Mouse (Mus musculus): ENCODE data around the gene Tor4a. TPM values are rescaled to one million over a fixed set of nuclear protein-coding genes. Genes with fewer than 3 reads are reported as not detected.
A peak's percentile ranks its signal among the peaks of the same experiment; 100 is the strongest.

Gene Tor4a
- polyA plus RNA-seq, 1 experiment from 2014 or later = 23.0 TPM

DNA sequence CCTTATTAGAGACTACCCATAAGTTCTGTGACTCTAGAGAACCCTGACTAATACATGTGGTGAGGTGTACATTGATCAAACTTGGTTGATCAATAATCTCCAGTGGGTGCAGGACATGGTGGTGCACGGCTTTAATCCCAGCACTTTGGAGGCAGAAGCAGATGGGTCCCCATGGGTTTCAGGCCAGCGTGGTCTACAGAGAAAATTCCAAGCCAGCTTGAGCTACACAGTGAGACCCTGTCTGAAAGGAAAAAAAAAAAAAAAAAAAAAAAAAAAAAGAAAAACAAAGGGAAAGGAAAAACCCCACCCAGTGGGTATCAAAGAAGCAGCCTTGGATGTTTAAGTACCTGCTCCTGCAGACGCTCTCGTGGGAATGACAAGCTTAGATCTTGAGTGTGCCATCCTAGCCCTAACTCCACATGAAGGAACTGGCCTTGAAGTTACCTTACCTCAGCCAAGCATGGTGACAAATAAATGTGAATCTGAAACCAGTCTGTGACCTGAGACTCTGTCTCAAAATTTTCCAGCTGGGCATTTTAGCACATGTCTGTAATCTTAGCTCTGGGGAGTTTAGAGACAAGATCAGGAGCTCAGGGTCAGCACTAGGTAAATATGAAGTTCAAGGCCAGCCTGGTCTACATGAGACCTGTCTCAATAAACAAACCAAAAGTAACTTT, 45.3 kb downstream of the Tor4a start:
- H3K4me1 ChIP-seq (ENCODE audit: control insufficient read depth, insufficient read depth, low read length) = peaks cover 6% of the 10 kb centered on the region; the same call in 1 of the 2 replicates
- H3K36me3 ChIP-seq (ENCODE audit: control insufficient read depth, insufficient read depth, low read length) = no peaks in the 10 kb centered on the region
- no peak overlapping the region for H3K4me3 ChIP-seq (ENCODE audit: low read length)
- H3K27me3 ChIP-seq (replicated peaks; ENCODE audit: control insufficient read depth, insufficient read depth, low read length) = no peaks in the 10 kb centered on the region
- no peak overlapping the region for H3K27ac ChIP-seq (ENCODE audit: low read length)
- no peaks in the 10 kb centered on the region for H3K9me3 ChIP-seq (ENCODE audit: control insufficient read depth, low read length)
- WGBS = 77% methylated on average over 4 of the region's 4 CpGs
- ATAC-seq = no peak
- H3K9ac ChIP-seq (ENCODE audit: low read depth, low read length) = no peak overlapping the region
- no peak overlapping the region for H3K4me2 ChIP-seq (ENCODE audit: low read depth, low read length)

DNA sequence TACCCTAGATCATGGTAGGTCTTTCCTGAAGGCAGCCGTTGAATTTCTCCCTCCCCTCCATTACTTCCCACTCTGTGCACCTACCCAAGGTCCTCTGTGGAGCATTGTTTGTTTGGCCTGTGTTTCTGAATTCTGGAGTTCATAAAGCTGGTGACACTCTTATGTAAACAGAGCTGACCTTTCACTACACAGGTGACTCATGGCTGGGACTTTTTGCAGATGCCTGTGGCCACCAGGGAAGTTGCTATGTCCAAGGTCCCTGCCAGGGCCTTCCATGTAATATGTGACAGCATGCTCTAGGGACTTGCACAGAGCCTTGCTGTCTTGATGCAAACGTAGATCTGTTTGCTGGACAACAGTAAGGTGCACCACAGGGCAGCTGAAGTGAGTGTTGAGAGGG, 47.0 kb downstream of the Tor4a start:
- Histone ChIP-seq H3K9ac (ENCODE audit: low read depth, low read length) (no peak overlapping the region), H3K4me2 (ENCODE audit: low read depth, low read length) (no peak overlapping the region), H3K36me3 (ENCODE audit: control insufficient read depth, insufficient read depth, low read length) (no peaks in the 10 kb centered on the region), H3K27ac (ENCODE audit: low read length) (no peak overlapping the region), H3K4me1 (ENCODE audit: control insufficient read depth, insufficient read depth, low read length) (no peaks in the 10 kb centered on the region), H3K4me3 (ENCODE audit: low read length) (no peak overlapping the region), H3K9me3 (ENCODE audit: control insufficient read depth, low read length) (no peaks in the 10 kb centered on the region), H3K27me3 (replicated peaks; ENCODE audit: control insufficient read depth, insufficient read depth, low read length) (no peaks in the 10 kb centered on the region)
- WGBS = 64% methylated on average over 2 of the region's 2 CpGs
- ATAC-seq = peak; percentile 38

DNA sequence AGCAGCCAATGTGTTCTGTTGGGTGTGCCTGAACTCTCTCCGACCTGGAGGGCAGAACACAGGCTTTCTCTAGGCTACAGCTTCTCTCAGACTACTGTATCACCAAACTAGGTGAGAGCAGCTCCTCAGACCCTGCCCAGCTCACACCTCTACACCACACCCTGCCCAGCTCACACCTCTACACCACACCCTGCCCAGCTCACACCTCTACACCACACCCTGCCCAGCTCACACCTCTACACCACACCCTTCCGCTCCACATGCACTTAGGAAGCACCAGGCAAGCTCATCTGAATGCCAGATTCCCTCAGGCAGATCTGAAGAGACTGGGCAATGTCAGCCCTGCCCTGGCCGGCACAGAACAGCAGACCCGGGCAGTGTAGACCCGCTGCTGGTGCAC, 48.8 kb downstream of the Tor4a start:
- H3K27ac ChIP-seq (ENCODE audit: low read length) = no peak overlapping the region
- no peaks in the 10 kb centered on the region for H3K36me3 ChIP-seq (ENCODE audit: control insufficient read depth, insufficient read depth, low read length)
- H3K27me3 ChIP-seq (replicated peaks; ENCODE audit: control insufficient read depth, insufficient read depth, low read length) = no peaks in the 10 kb centered on the region
- H3K4me1 ChIP-seq (ENCODE audit: control insufficient read depth, insufficient read depth, low read length) = no peaks in the 10 kb centered on the region
- ATAC-seq = peak; percentile 34; the same call in 1 of the 2 replicates
- H3K9me3 ChIP-seq (ENCODE audit: control insufficient read depth, low read length) = no peaks in the 10 kb centered on the region
- H3K9ac ChIP-seq (ENCODE audit: low read depth, low read length) = no peak overlapping the region
- H3K4me2 ChIP-seq (ENCODE audit: low read depth, low read length) = no peak overlapping the region
- H3K4me3 ChIP-seq (ENCODE audit: low read length) = no peak overlapping the region
- 62% methylated on average over 5 of the region's 5 CpGs for WGBS

- no peak overlapping the region for H3K4me3 ChIP-seq (ENCODE audit: low read length)
- no peaks in the 10 kb centered on the region for H3K27me3 ChIP-seq (replicated peaks; ENCODE audit: control insufficient read depth, insufficient read depth, low read length)
- H3K9me3 ChIP-seq (ENCODE audit: control insufficient read depth, low read length) = no peaks in the 10 kb centered on the region
- 83% methylated on average over 5 of the region's 5 CpGs for WGBS
- H3K27ac ChIP-seq (ENCODE audit: low read length) = no peak overlapping the region
- H3K36me3 ChIP-seq (ENCODE audit: control insufficient read depth, insufficient read depth, low read length) = no peaks in the 10 kb centered on the region
- H3K9ac ChIP-seq (ENCODE audit: low read depth, low read length) = no peak overlapping the region
- no peaks in the 10 kb centered on the region for H3K4me1 ChIP-seq (ENCODE audit: control insufficient read depth, insufficient read depth, low read length)
- ATAC-seq = no peak
- H3K4me2 ChIP-seq (ENCODE audit: low read depth, low read length) = no peak overlapping the region
These were observed 49.3 kb downstream of the Tor4a start for GRCm38 (mm10) chr2:25147398-25147797.

- no peaks in the 10 kb centered on the region for H3K4me1 ChIP-seq (ENCODE audit: control insufficient read depth, insufficient read depth, low read length)
These were observed 51.3 kb downstream of the Tor4a start for GRCm38 (mm10) chr2:25145346-25145745.

More at GRCm38 (mm10) chr2:25145346-25145745, 51.3 kb downstream of the Tor4a start:
- Histone ChIP-seq H3K36me3 (ENCODE audit: control insufficient read depth, insufficient read depth, low read length) (no peaks in the 10 kb centered on the region), H3K27ac (ENCODE audit: low read length) (no peak overlapping the region; the same call in 1 of the 2 replicates), H3K9ac (ENCODE audit: low read depth, low read length) (no peak overlapping the region), H3K27me3 (replicated peaks; ENCODE audit: control insufficient read depth, insufficient read depth, low read length) (no peaks in the 10 kb centered on the region), H3K9me3 (ENCODE audit: control insufficient read depth, low read length) (no peaks in the 10 kb centered on the region), H3K4me2 (ENCODE audit: low read depth, low read length) (no peak overlapping the region), H3K4me3 (ENCODE audit: low read length) (no peak overlapping the region)
- 82% methylated on average over 6 of the region's 6 CpGs for WGBS
- ATAC-seq = no peak

Other genes with a start within 250 kb of the Tor4a start
- gene Zmynd19, start 247.1 kb downstream of the Tor4a start, polyA plus RNA-seq (2015; fragmentation: Nextera tagmentation; extraction: Ambion mirVana) = 1.9 and 2.1 TPM in 2 replicates
- 16.9 and 20.6 TPM in 2 replicates for gene Dph7, start 234.5 kb downstream of the Tor4a start, polyA plus RNA-seq (2015; fragmentation: Nextera tagmentation; extraction: Ambion mirVana)
- gene Mrpl41, start 221.8 kb downstream of the Tor4a start, polyA plus RNA-seq (2015; fragmentation: Nextera tagmentation; extraction: Ambion mirVana) = 139 and 143 TPM in 2 replicates
- 9.2 and 13.4 TPM in 2 replicates for gene Pnpla7, start 220.9 kb downstream of the Tor4a start, polyA plus RNA-seq (2015; fragmentation: Nextera tagmentation; extraction: Ambion mirVana)
- 39.1 and 45.5 TPM in 2 replicates for gene Nsmf, start 142.5 kb downstream of the Tor4a start, polyA plus RNA-seq (2015; fragmentation: Nextera tagmentation; extraction: Ambion mirVana)
- 14.3 and 16.7 TPM in 2 replicates for gene Entpd8, start 116.6 kb downstream of the Tor4a start, polyA plus RNA-seq (2015; fragmentation: Nextera tagmentation; extraction: Ambion mirVana)
- 6.5 and 7.9 TPM in 2 replicates for gene Noxa1, start 101.7 kb downstream of the Tor4a start, polyA plus RNA-seq (2015; fragmentation: Nextera tagmentation; extraction: Ambion mirVana)
- gene Nrarp, start 16.1 kb downstream of the Tor4a start, polyA plus RNA-seq (2015; fragmentation: Nextera tagmentation; extraction: Ambion mirVana) = 11.0 and 14.4 TPM in 2 replicates
- gene Nelfb, start 14.6 kb upstream of the Tor4a start, polyA plus RNA-seq (2015; fragmentation: Nextera tagmentation; extraction: Ambion mirVana) = 99.9 and 102 TPM in 2 replicates
- not detected in 2 replicates for gene Stpg3, start 17.8 kb upstream of the Tor4a start, polyA plus RNA-seq (2015; fragmentation: Nextera tagmentation; extraction: Ambion mirVana)
- 0.12 and 0.62 TPM in 2 replicates for gene Fam166a, start 21.9 kb upstream of the Tor4a start, polyA plus RNA-seq (2015; fragmentation: Nextera tagmentation; extraction: Ambion mirVana)
- 635 and 699 TPM in 2 replicates for gene Tubb4b, start 27.8 kb upstream of the Tor4a start, polyA plus RNA-seq (2015; fragmentation: Nextera tagmentation; extraction: Ambion mirVana)
- gene Slc34a3, start 37.5 kb upstream of the Tor4a start, polyA plus RNA-seq (2015; fragmentation: Nextera tagmentation; extraction: Ambion mirVana) = 11.3 and 17.7 TPM in 2 replicates
- gene Rnf224, start 39.9 kb upstream of the Tor4a start, polyA plus RNA-seq (2015; fragmentation: Nextera tagmentation; extraction: Ambion mirVana) = 0.37 and 0.54 TPM in 2 replicates
- 25.6 and 36.4 TPM in 2 replicates for gene Rnf208, start 45.4 kb upstream of the Tor4a start, polyA plus RNA-seq (2015; fragmentation: Nextera tagmentation; extraction: Ambion mirVana)
- gene Cysrt1, start 45.6 kb upstream of the Tor4a start, polyA plus RNA-seq (2015; fragmentation: Nextera tagmentation; extraction: Ambion mirVana) = 3.3 and 6.4 TPM in 2 replicates
- gene AL732309.1, start 50.0 kb upstream of the Tor4a start, polyA plus RNA-seq (2015; fragmentation: Nextera tagmentation; extraction: Ambion mirVana) = 7.3 and 9.3 TPM in 2 replicates
- 22.3 and 23.1 TPM in 2 replicates for gene Tmem203, start 58.6 kb upstream of the Tor4a start, polyA plus RNA-seq (2015; fragmentation: Nextera tagmentation; extraction: Ambion mirVana)
- 31.7 and 38.6 TPM in 2 replicates for gene Tprn, start 65.7 kb upstream of the Tor4a start, polyA plus RNA-seq (2015; fragmentation: Nextera tagmentation; extraction: Ambion mirVana)
- 176 and 200 TPM in 2 replicates for gene Ssna1, start 75.6 kb upstream of the Tor4a start, polyA plus RNA-seq (2015; fragmentation: Nextera tagmentation; extraction: Ambion mirVana)
- gene Anapc2, start 75.6 kb upstream of the Tor4a start, polyA plus RNA-seq (2015; fragmentation: Nextera tagmentation; extraction: Ambion mirVana) = 91.4 and 97.3 TPM in 2 replicates
- not detected in 2 replicates for gene Tmem210, start 91.3 kb upstream of the Tor4a start, polyA plus RNA-seq (2015; fragmentation: Nextera tagmentation; extraction: Ambion mirVana)
- gene Lrrc26, start 93.0 kb upstream of the Tor4a start, polyA plus RNA-seq (2015; fragmentation: Nextera tagmentation; extraction: Ambion mirVana) = 1.9 and 2.5 TPM in 2 replicates
- 1.7 and 2.1 TPM in 2 replicates for gene Grin1, start 122.3 kb upstream of the Tor4a start, polyA plus RNA-seq (2015; fragmentation: Nextera tagmentation; extraction: Ambion mirVana)
- 36.7 and 43.2 TPM in 2 replicates for gene Man1b1, start 135.5 kb upstream of the Tor4a start, polyA plus RNA-seq (2015; fragmentation: Nextera tagmentation; extraction: Ambion mirVana)
- 74.4 and 104 TPM in 2 replicates for gene Dpp7, start 159.5 kb upstream of the Tor4a start, polyA plus RNA-seq (2015; fragmentation: Nextera tagmentation; extraction: Ambion mirVana)
- 196 and 259 TPM in 2 replicates for gene Uap1l1, start 168.8 kb upstream of the Tor4a start, polyA plus RNA-seq (2015; fragmentation: Nextera tagmentation; extraction: Ambion mirVana)
- 56.7 and 66.4 TPM in 2 replicates for gene Sapcd2, start 175.4 kb upstream of the Tor4a start, polyA plus RNA-seq (2015; fragmentation: Nextera tagmentation; extraction: Ambion mirVana)
- gene Entpd2, start 199.0 kb upstream of the Tor4a start, polyA plus RNA-seq (2015; fragmentation: Nextera tagmentation; extraction: Ambion mirVana) = 23.7 and 27.4 TPM in 2 replicates
- gene Npdc1, start 202.5 kb upstream of the Tor4a start, polyA plus RNA-seq (2015; fragmentation: Nextera tagmentation; extraction: Ambion mirVana) = 48.9 and 51.1 TPM in 2 replicates
- gene Fut7, start 226.4 kb upstream of the Tor4a start, polyA plus RNA-seq (2015; fragmentation: Nextera tagmentation; extraction: Ambion mirVana) = 0.13 and 0.33 TPM in 2 replicates
- gene Abca2, start 231.8 kb upstream of the Tor4a start, polyA plus RNA-seq (2015; fragmentation: Nextera tagmentation; extraction: Ambion mirVana) = 2.1 and 2.8 TPM in 2 replicates

Measured in intestine, embryonic 16.5 days (tissue).